Comparison of ENCODE assay signal across 7 mouse cellular contexts in the genomic region with DNA sequence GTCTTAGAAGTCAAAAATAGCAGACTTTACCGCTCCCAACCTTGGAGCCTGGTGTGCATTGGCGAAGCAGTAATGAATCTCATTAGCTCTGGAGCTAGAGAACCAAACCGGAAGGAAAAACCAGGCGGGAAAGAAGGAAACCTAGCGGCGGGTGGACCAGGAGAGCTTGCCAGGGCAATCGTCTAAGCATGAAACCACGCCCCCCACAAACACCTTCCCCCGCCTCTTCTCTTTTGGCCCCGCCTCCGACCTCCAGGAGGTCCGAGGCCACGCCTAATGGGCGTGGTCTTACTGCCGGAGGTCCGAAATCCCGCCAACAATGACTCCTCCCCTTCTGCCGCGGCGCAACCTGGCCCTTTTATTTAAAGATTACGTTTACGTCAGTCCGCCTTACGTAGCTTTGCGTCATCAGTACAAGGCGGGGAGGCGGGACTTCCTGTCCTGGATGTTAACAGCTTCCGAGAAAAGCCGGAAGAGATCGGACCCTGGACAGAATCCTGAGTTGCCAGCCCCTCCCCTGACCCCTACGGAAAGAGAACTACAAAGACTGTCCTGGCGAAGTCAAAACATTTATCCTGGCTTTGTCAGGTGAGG. TPM values are rescaled to one million over a fixed set of nuclear protein-coding genes. Genes with fewer than 3 reads are reported as not detected.
DNase-seq lines count a peak whose midpoint lies in the region; ATAC-seq lines count a peak whose summit lies in the region.

A gene (plus strand): TSS at position 431 of the 594 bp plus-strand sequence.

- DNase-seq in adrenal gland, postnatal 25 days = peak; percentile 91
- DNase-seq in heart, adult 11 months = peak; percentile 100
- DNase-seq in kidney, adult 18-20 months = peak; percentile 98
- peak; percentile 96 for DNase-seq in limb, embryonic 11.5 days (ENCODE audit: low spot score)
- DNase-seq in midbrain, embryonic 14.5 days = peak; percentile 99
- peak; percentile 93 to 96 for DNase-seq in spleen, adult 18-20 months

- H3K27ac ChIP-seq in embryonic facial prominence, embryonic 12.5 days = peak within 1 kb of the TSS; percentile 47
- peak within 1 kb of the TSS; percentile 56; the same call in 1 of the 2 replicates for H3K27ac ChIP-seq in limb, embryonic 11.5 days (replicated peaks; ENCODE audit: low read depth, low read length)
- H3K27ac ChIP-seq in midbrain, embryonic 14.5 days (replicated peaks; ENCODE audit: low read depth, low read length) = peak within 1 kb of the TSS; percentile 86

- peak; percentile 72 for ATAC-seq in embryonic facial prominence, embryonic 12.5 days (ENCODE audit: insufficient number of reproducible peaks, insufficient read depth, low FRiP score, low TSS enrichment)
- ATAC-seq in limb, embryonic 11.5 days (ENCODE audit: insufficient number of reproducible peaks, low FRiP score, low TSS enrichment, low read depth) = peak; percentile 86
- ATAC-seq in midbrain, embryonic 14.5 days (ENCODE audit: low FRiP score, low TSS enrichment) = peak; percentile 91

- H3K9me3 ChIP-seq in embryonic facial prominence, embryonic 12.5 days = no peaks in the 10 kb centered on the region
- H3K9me3 ChIP-seq in limb, embryonic 11.5 days (ENCODE audit: control insufficient read depth, low read length) = no peaks in the 10 kb centered on the region
- no peaks in the 10 kb centered on the region for H3K9me3 ChIP-seq in midbrain, embryonic 14.5 days (ENCODE audit: control insufficient read depth, low read length)

- under 1% methylated on average over 32 of the region's 32 CpGs for WGBS in embryonic facial prominence, embryonic 12.5 days
- 0% methylated on average over 32 of the region's 32 CpGs for WGBS in limb, embryonic 11.5 days
- under 1% methylated on average over 32 of the region's 32 CpGs for WGBS in midbrain, embryonic 14.5 days

- peak within 1 kb of the TSS; percentile 65 for H3K4me2 ChIP-seq in embryonic facial prominence, embryonic 12.5 days (replicated peaks)
- H3K4me2 ChIP-seq in limb, embryonic 11.5 days (ENCODE audit: low read depth, severe bottlenecking) = peak within 1 kb of the TSS; percentile 88
- peak within 1 kb of the TSS; percentile 73 for H3K4me2 ChIP-seq in midbrain, embryonic 14.5 days (ENCODE audit: low read length)

- peaks cover 13% of the 10 kb centered on the region for H3K4me1 ChIP-seq in embryonic facial prominence, embryonic 12.5 days
- H3K4me1 ChIP-seq in limb, embryonic 11.5 days (ENCODE audit: control insufficient read depth, insufficient read depth, low read length) = peaks cover 6% of the 10 kb centered on the region; the same call in 1 of the 2 replicates
- peaks cover 10% of the 10 kb centered on the region for H3K4me1 ChIP-seq in midbrain, embryonic 14.5 days (ENCODE audit: control insufficient read depth, insufficient read depth, low read length)

- H3K9ac ChIP-seq in embryonic facial prominence, embryonic 12.5 days = peak within 1 kb of the TSS; percentile 76
- H3K9ac ChIP-seq in limb, embryonic 11.5 days (ENCODE audit: low read length) = peak within 1 kb of the TSS; percentile 78
- peak within 1 kb of the TSS; percentile 74 for H3K9ac ChIP-seq in midbrain, embryonic 14.5 days (replicated peaks; ENCODE audit: low read length)

- H3K36me3 ChIP-seq in embryonic facial prominence, embryonic 12.5 days = peaks cover 25% of the 10 kb centered on the region
- peaks cover 6% of the 10 kb centered on the region; the same call in 1 of the 2 replicates for H3K36me3 ChIP-seq in limb, embryonic 11.5 days (ENCODE audit: control insufficient read depth, insufficient read depth, low read length)
- peaks cover 27% of the 10 kb centered on the region for H3K36me3 ChIP-seq in midbrain, embryonic 14.5 days (ENCODE audit: control insufficient read depth, insufficient read depth, low read length)

- H3K4me3 ChIP-seq in embryonic facial prominence, embryonic 12.5 days = peak within 1 kb of the TSS; percentile 73
- H3K4me3 ChIP-seq in limb, embryonic 11.5 days (ENCODE audit: low read depth, low read length) = peak within 1 kb of the TSS; percentile 75
- H3K4me3 ChIP-seq in midbrain, embryonic 14.5 days (replicated peaks; ENCODE audit: low read depth, low read length) = peak within 1 kb of the TSS; percentile 81

- H3K27me3 ChIP-seq in embryonic facial prominence, embryonic 12.5 days = no peaks in the 10 kb centered on the region
- H3K27me3 ChIP-seq in limb, embryonic 11.5 days (ENCODE audit: control insufficient read depth, insufficient read depth, low read length) = no peaks in the 10 kb centered on the region
- no peaks in the 10 kb centered on the region for H3K27me3 ChIP-seq in midbrain, embryonic 14.5 days (ENCODE audit: control insufficient read depth, insufficient read depth, low read length)

RNA-seq across cellular contexts. Expression of the gene that starts here (rescaled TPM):
- total RNA-seq in adrenal gland, postnatal 25 days (2021) = 50.6 and 63.0 TPM in 2 replicates
- 48.9 and 53.6 TPM in 2 replicates for polyA plus RNA-seq in embryonic facial prominence, embryonic 12.5 days (2016; fragmentation: Nextera tagmentation; extraction: Ambion mirVana)
- 46.7 and 51.5 TPM in 2 replicates for polyA plus RNA-seq in limb, embryonic 11.5 days (2014; fragmentation: Nextera tagmentation; extraction: Ambion mirVana)
- 76.4 and 78.4 TPM in 2 replicates for polyA plus RNA-seq in midbrain, embryonic 14.5 days (2014; fragmentation: Nextera tagmentation; extraction: Ambion mirVana)

Comparison
In these comparisons a context has a peak if more than half of its experiments do, and no peak if none do; other contexts are left out.
1. Peak in every context shown above with its lines: DNase-seq, ATAC-seq, H3K4me3 ChIP-seq and H3K27ac ChIP-seq.